Mouse (Mus musculus): ENCODE measurements around the gene Rexo4.
A peak's percentile ranks its signal among the peaks of the same experiment; 100 is the strongest.

The Rexo4 gene

GRCm38 (mm10) chr2:26943253-26943652 lies 20.9 kb downstream of the Rexo4 start:
- no peak for DNase-seq

GRCm38 (mm10) chr2:26941539-26941938 lies 22.6 kb downstream of the Rexo4 start:
- no peak for DNase-seq

GRCm38 (mm10) chr2:26936425-26936824 lies 27.8 kb downstream of the Rexo4 start:
- DNase-seq = no peak

GRCm38 (mm10) chr2:26935286-26935685 lies 28.9 kb downstream of the Rexo4 start:
- DNase-seq = no peak

- DNase-seq = peak; percentile 94
Measured at GRCm38 (mm10) chr2:26933304-26934055, 30.7 kb downstream of the Rexo4 start, which contains the start of the genes Surf4 and Stkld1. Surf4 (minus strand) TSS chr2:26933928. Stkld1 (plus strand) TSS chr2:26934047.

- no peak for DNase-seq
Measured at GRCm38 (mm10) chr2:26932473-26933303, 31.5 kb downstream of the Rexo4 start.

- DNase-seq = peak; percentile 73
Measured at GRCm38 (mm10) chr2:26930390-26930789, 33.8 kb downstream of the Rexo4 start.

- DNase-seq = no peak
Measured at GRCm38 (mm10) chr2:26927745-26928476, 36.3 kb downstream of the Rexo4 start.

GRCm38 (mm10) chr2:26921784-26922183 lies 42.4 kb downstream of the Rexo4 start:
- no peak for DNase-seq

- no peak for DNase-seq
Measured at GRCm38 (mm10) chr2:26920190-26920855, 43.9 kb downstream of the Rexo4 start.

- DNase-seq = no peak
Measured at GRCm38 (mm10) chr2:26919684-26920083, 44.5 kb downstream of the Rexo4 start.

- no peak for DNase-seq
Measured at GRCm38 (mm10) chr2:26916738-26917137, 47.4 kb downstream of the Rexo4 start.

- DNase-seq = peak; percentile 90
Measured at GRCm38 (mm10) chr2:26915927-26916728, 48.1 kb downstream of the Rexo4 start, which contains the start of the genes Surf2 and Surf1. Surf2 (plus strand) TSS chr2:26916367. Surf1 (minus strand) TSS chr2:26916530.

GRCm38 (mm10) chr2:26914148-26914941 lies 49.8 kb downstream of the Rexo4 start:
- no peak for DNase-seq

GRCm38 (mm10) chr2:26913416-26914147 lies 50.6 kb downstream of the Rexo4 start:
- DNase-seq = no peak

- DNase-seq = no peak
Measured at GRCm38 (mm10) chr2:26912253-26912770, 51.9 kb downstream of the Rexo4 start.

GRCm38 (mm10) chr2:26910994-26911765 lies 53.0 kb downstream of the Rexo4 start:
- peak; percentile 59 for DNase-seq

GRCm38 (mm10) chr2:26910124-26910993 lies 53.8 kb downstream of the Rexo4 start, which contains the start of the genes Med22 and Rpl7a:
Med22 (minus strand) TSS chr2:26910677.
Rpl7a (plus strand) TSS chr2:26910764.
- peak; percentile 99 for DNase-seq

Data from right cerebral cortex, adult 18-20 months (tissue).